Mouse (Mus musculus) heart, postnatal 10 days (tissue): ENCODE measurements around the gene Copg2. TPM values are rescaled to one million over a fixed set of nuclear protein-coding genes. Genes with fewer than 3 reads are reported as not detected.

Experiments used
- DNase-seq, 2 experiments: peaks; one replicate each; pipeline ENCODE4 v3.0.0; 2021
- intact Hi-C: fragments of 180-260 bp; cut with DNase I; formaldehyde crosslinking; loops from one replicate; pipeline ENCODE4 v1.15.1; 2025
- microRNA-seq, 2 experiments: library from miRNA; unstranded; fragments of <30 nt; microRNA quantifications; one replicate each; pipeline ENCODE4 v1.2.0; 2022
- total RNA-seq, 2 experiments: library from RNA; stranded (reverse); gene quantifications; 2 replicates each; pipeline ENCODE4 v1.2.3; 2021

The Copg2 gene
- total RNA-seq, 2 experiments from 2014 or later: 47.3 to 57.2 TPM

- peak; percentile 63 to 72 for DNase-seq
- intact Hi-C loops: loop anchor here (2.0 kb wide), 1 partner anchor 39 kb away; no protein-coding TSS in a partner anchor
Observed at GRCm38 (mm10) chr6:30698036-30698435, 198.6 kb downstream of the Copg2 start.

Small RNA genes within 50 kb of the gene (microRNA-seq; reads per million reads assigned to microRNA genes)
- 15,797 to 29,904 reads per million in 2 experiments for gene Mir335

Other genes with a start within 250 kb of the Copg2 start
- 1 to 10 TPM; 2.3 to 4.1 TPM for gene Cep41, start 203.0 kb downstream of the Copg2 start, total RNA-seq
- 100 to 1,000 TPM; 192 to 215 TPM for gene Mest, start 173.2 kb downstream of the Copg2 start, total RNA-seq
- under 1 TPM in 1 of 2 experiments, not detected in 1; 0.30 TPM for gene Tsga13, start 18.8 kb upstream of the Copg2 start, total RNA-seq
- under 1 TPM; 0.72 to 0.89 TPM for gene Klf14, start 62.3 kb upstream of the Copg2 start, total RNA-seq